Mouse (Mus musculus): ENCODE results near the gene Wdr95. TPM values are rescaled to one million over a fixed set of nuclear protein-coding genes. Genes with fewer than 3 reads are reported as not detected.

Gene Wdr95
- polyA plus RNA-seq, 1 experiment from 2014 or later, result 0.71 TPM

- Histone ChIP-seq H3K4me1 (no peaks in the 10 kb centered on the region), H3K4me3 (no peak overlapping the region), H3K9ac (no peak overlapping the region), H3K36me3 (no peaks in the 10 kb centered on the region), H3K4me2 (replicated peaks) (no peak overlapping the region), H3K27ac (no peak overlapping the region), H3K9me3 (no peaks in the 10 kb centered on the region), H3K27me3 (replicated peaks) (no peaks in the 10 kb centered on the region)
- ATAC-seq (ENCODE audit: low FRiP score, low read depth), result no peak
- 94% methylated on average over 11 of the region's 11 CpGs for WGBS
Measured at GRCm38 (mm10) chr5:149553373-149553772, 24.9 kb downstream of the Wdr95 start.

- no peaks in the 10 kb centered on the region for H3K9me3 ChIP-seq
- H3K4me1 ChIP-seq, result no peaks in the 10 kb centered on the region
- 92% methylated on average over 8 of the region's 8 CpGs for WGBS
- H3K27ac ChIP-seq, result no peak overlapping the region
- ATAC-seq (ENCODE audit: low FRiP score, low read depth), result no peak
- no peak overlapping the region for H3K4me3 ChIP-seq
- H3K4me2 ChIP-seq (replicated peaks), result no peak overlapping the region
- no peak overlapping the region for H3K9ac ChIP-seq
- H3K27me3 ChIP-seq (replicated peaks), result no peaks in the 10 kb centered on the region
- no peaks in the 10 kb centered on the region for H3K36me3 ChIP-seq
Measured at GRCm38 (mm10) chr5:149554397-149554796, 25.9 kb downstream of the Wdr95 start.

GRCm38 (mm10) chr5:149560903-149561588 is 32.6 kb downstream of the Wdr95 start:
- Histone ChIP-seq H3K4me1 (peaks cover 13% of the 10 kb centered on the region; the same call in 1 of the 2 replicates), H3K36me3 (no peaks in the 10 kb centered on the region), H3K4me3 (no peak overlapping the region), H3K9me3 (no peaks in the 10 kb centered on the region), H3K27ac (no peak overlapping the region), H3K9ac (no peak overlapping the region), H3K4me2 (replicated peaks) (no peak overlapping the region), H3K27me3 (replicated peaks) (no peaks in the 10 kb centered on the region)
- 50% methylated on average over 11 of the region's 11 CpGs for WGBS
- no peak for ATAC-seq (ENCODE audit: low FRiP score, low read depth)

- H3K4me2 ChIP-seq (replicated peaks), result no peak overlapping the region
- no peak overlapping the region for H3K9ac ChIP-seq
- no peaks in the 10 kb centered on the region for H3K36me3 ChIP-seq
- 47% methylated on average over 11 of the region's 11 CpGs for WGBS
- H3K4me3 ChIP-seq, result no peak overlapping the region
- H3K9me3 ChIP-seq, result no peaks in the 10 kb centered on the region
- H3K4me1 ChIP-seq, result peaks cover 13% of the 10 kb centered on the region; the same call in 1 of the 2 replicates
- ATAC-seq (ENCODE audit: low FRiP score, low read depth), result no peak
- H3K27ac ChIP-seq, result no peak overlapping the region
- no peaks in the 10 kb centered on the region for H3K27me3 ChIP-seq (replicated peaks)
Measured at GRCm38 (mm10) chr5:149566026-149566425, 37.5 kb downstream of the Wdr95 start.

- WGBS, result 89% methylated on average over 5 of the region's 5 CpGs
- ATAC-seq (ENCODE audit: low FRiP score, low read depth), result no peak
Measured at GRCm38 (mm10) chr5:149566957-149567356, 38.5 kb downstream of the Wdr95 start.

GRCm38 (mm10) chr5:149568993-149569392 is 40.5 kb downstream of the Wdr95 start:
- Histone ChIP-seq H3K9ac (no peak overlapping the region), H3K27me3 (replicated peaks) (no peaks in the 10 kb centered on the region), H3K9me3 (no peaks in the 10 kb centered on the region), H3K36me3 (no peaks in the 10 kb centered on the region), H3K4me3 (no peak overlapping the region), H3K4me1 (0 out of 2 replicates have a peak, but pooled peaks cover 7% of the 10 kb centered on the region), H3K27ac (no peak overlapping the region), H3K4me2 (replicated peaks) (no peak overlapping the region)
- WGBS, result 89% methylated on average over 13 of the region's 13 CpGs
- ATAC-seq (ENCODE audit: low FRiP score, low read depth), result no peak

More at GRCm38 (mm10) chr5:149566957-149567356, 38.5 kb downstream of the Wdr95 start:
- 0 out of 2 replicates have a peak, but pooled peaks cover 7% of the 10 kb centered on the region for H3K4me1 ChIP-seq
- no peaks in the 10 kb centered on the region for H3K27me3 ChIP-seq (replicated peaks)
- no peak overlapping the region for H3K4me3 ChIP-seq
- H3K36me3 ChIP-seq, result no peaks in the 10 kb centered on the region
- H3K4me2 ChIP-seq (replicated peaks), result no peak overlapping the region
- H3K9ac ChIP-seq, result no peak overlapping the region
- no peak overlapping the region for H3K27ac ChIP-seq
- H3K9me3 ChIP-seq, result no peaks in the 10 kb centered on the region

- WGBS, result 71% methylated on average over 10 of the region's 10 CpGs
- no peaks in the 10 kb centered on the region for H3K27me3 ChIP-seq (replicated peaks)
- no peaks in the 10 kb centered on the region for H3K9me3 ChIP-seq
- H3K9ac ChIP-seq, result no peak overlapping the region
- H3K4me3 ChIP-seq, result no peak overlapping the region
- H3K27ac ChIP-seq, result no peak overlapping the region
- no peaks in the 10 kb centered on the region for H3K36me3 ChIP-seq
- ATAC-seq (ENCODE audit: low FRiP score, low read depth), result no peak
- no peak overlapping the region for H3K4me2 ChIP-seq (replicated peaks)
- H3K4me1 ChIP-seq, result no peaks in the 10 kb centered on the region
Measured at GRCm38 (mm10) chr5:149576977-149577376, 48.5 kb downstream of the Wdr95 start.

- no peak overlapping the region for H3K4me2 ChIP-seq (replicated peaks)
- no peaks in the 10 kb centered on the region for H3K9me3 ChIP-seq
- no peaks in the 10 kb centered on the region for H3K36me3 ChIP-seq
- ATAC-seq (ENCODE audit: low FRiP score, low read depth), result no peak
- 43% methylated on average over 10 of the region's 10 CpGs for WGBS
- H3K27ac ChIP-seq, result no peak overlapping the region
- no peak overlapping the region for H3K4me3 ChIP-seq
- H3K9ac ChIP-seq, result no peak overlapping the region
- H3K27me3 ChIP-seq (replicated peaks), result no peaks in the 10 kb centered on the region
- no peaks in the 10 kb centered on the region for H3K4me1 ChIP-seq
Measured at GRCm38 (mm10) chr5:149577449-149577848, 49.0 kb downstream of the Wdr95 start.

- H3K4me3 ChIP-seq, result no peak overlapping the region
- no peak overlapping the region for H3K27ac ChIP-seq
- WGBS, result 78% methylated on average over 5 of the region's 5 CpGs
Measured at GRCm38 (mm10) chr5:149582642-149583262, 54.3 kb downstream of the Wdr95 start.

GRCm38 (mm10) chr5:149583507-149583906 is 55.0 kb downstream of the Wdr95 start:
- WGBS, result 16% methylated on average over 8 of the region's 8 CpGs
- Histone ChIP-seq H3K4me3 (no peak overlapping the region), H3K9me3 (no peaks in the 10 kb centered on the region), H3K27me3 (replicated peaks) (no peaks in the 10 kb centered on the region), H3K36me3 (no peaks in the 10 kb centered on the region), H3K9ac (no peak overlapping the region), H3K4me1 (no peaks in the 10 kb centered on the region), H3K27ac (no peak overlapping the region), H3K4me2 (replicated peaks) (no peak overlapping the region)
- no peak for ATAC-seq (ENCODE audit: low FRiP score, low read depth)

More at GRCm38 (mm10) chr5:149582642-149583262, 54.3 kb downstream of the Wdr95 start:
- Histone ChIP-seq H3K4me2 (replicated peaks) (no peak overlapping the region), H3K4me1 (no peaks in the 10 kb centered on the region), H3K27me3 (replicated peaks) (no peaks in the 10 kb centered on the region), H3K9me3 (no peaks in the 10 kb centered on the region), H3K9ac (no peak overlapping the region), H3K36me3 (no peaks in the 10 kb centered on the region)
- ATAC-seq (ENCODE audit: low FRiP score, low read depth), result no peak

GRCm38 (mm10) chr5:149584154-149584655 is 55.7 kb downstream of the Wdr95 start:
- WGBS, result 78% methylated on average over 8 of the region's 8 CpGs
- H3K9ac ChIP-seq, result no peak overlapping the region
- H3K4me3 ChIP-seq, result no peak overlapping the region
- no peak overlapping the region for H3K27ac ChIP-seq
- H3K4me1 ChIP-seq, result no peaks in the 10 kb centered on the region
- H3K9me3 ChIP-seq, result no peaks in the 10 kb centered on the region
- no peaks in the 10 kb centered on the region for H3K36me3 ChIP-seq
- no peak overlapping the region for H3K4me2 ChIP-seq (replicated peaks)
- no peaks in the 10 kb centered on the region for H3K27me3 ChIP-seq (replicated peaks)
- ATAC-seq (ENCODE audit: low FRiP score, low read depth), result no peak

GRCm38 (mm10) chr5:149585231-149585630 is 56.8 kb downstream of the Wdr95 start:
- no peak for ATAC-seq (ENCODE audit: low FRiP score, low read depth)
- no peaks in the 10 kb centered on the region for H3K9me3 ChIP-seq
- no peak overlapping the region for H3K4me2 ChIP-seq (replicated peaks)
- WGBS, result 78% methylated on average over 1 of the region's 1 CpGs
- H3K4me1 ChIP-seq, result no peaks in the 10 kb centered on the region
- H3K4me3 ChIP-seq, result no peak overlapping the region
- H3K9ac ChIP-seq, result no peak overlapping the region
- no peak overlapping the region for H3K27ac ChIP-seq
- H3K27me3 ChIP-seq (replicated peaks), result no peaks in the 10 kb centered on the region
- H3K36me3 ChIP-seq, result no peaks in the 10 kb centered on the region

All from neural tube, embryonic 12.5 days (tissue).